In the genomic region with DNA sequence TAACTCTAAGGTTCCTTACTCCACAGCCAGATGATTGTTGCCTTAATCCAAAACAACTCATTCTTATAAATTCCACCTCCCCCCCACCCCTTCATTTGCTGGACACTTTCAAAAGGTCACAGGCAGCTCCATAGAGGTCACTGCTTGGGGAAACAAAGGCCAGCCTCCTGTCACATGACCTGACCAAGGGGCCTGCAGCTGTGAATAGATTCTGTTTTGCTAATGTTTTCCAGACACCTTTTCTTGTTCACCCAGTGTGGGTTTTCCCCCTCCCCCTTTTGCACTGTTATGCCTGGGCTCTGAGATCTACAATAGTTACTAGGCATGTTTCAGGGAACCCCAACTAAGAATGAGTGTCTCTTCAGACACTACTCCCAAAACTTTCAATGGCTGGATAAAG, we compare ENCODE assay signal across 26 mouse cellular contexts. TPM values are rescaled to one million over a fixed set of nuclear protein-coding genes. Genes with fewer than 3 reads are reported as not detected.
A peak's percentile ranks its signal among the peaks of the same experiment; 100 is the strongest.
DNase-seq lines count a peak whose midpoint lies in the region; ATAC-seq lines count a peak whose summit lies in the region.
"Had no signal": no experiment of that assay in that cellular context is flagged by ENCODE, and none has a peak within 500 bp of the region (broad histone marks: within the 10 kb centered on the region; RNA-seq: fewer than 3 reads in every experiment).

No protein-coding gene starts in this region.

- no peaks in the 10 kb centered on the region for H3K27me3 ChIP-seq in embryonic facial prominence, embryonic 10.5 days (replicated peaks; ENCODE audit: low read depth, poor library complexity, severe bottlenecking)
- H3K27me3 ChIP-seq: embryonic facial prominence, embryonic 15.5 days; hindbrain, embryonic 13.5 days; limb, embryonic 13.5 days; lung, embryonic 15.5 days; midbrain, embryonic 12.5 days; neural tube, embryonic 13.5 days; Patski had no signal

- peaks cover 49% of the 10 kb centered on the region for H3K4me1 ChIP-seq in embryonic facial prominence, embryonic 10.5 days
- H3K4me1 ChIP-seq: embryonic facial prominence, embryonic 15.5 days had no signal

- intact Hi-C loops in gastrocnemius, postnatal 14 days (cut with DNase I; ENCODE audit: low total_unique reads) = no loop called here

- H3K27ac ChIP-seq in embryonic facial prominence, embryonic 10.5 days (replicated peaks) = no peak overlapping the region
- H3K27ac ChIP-seq: embryonic facial prominence, embryonic 15.5 days; forebrain, embryonic 13.5 days; lung, embryonic 15.5 days; midbrain, embryonic 12.5 days; neural tube, embryonic 13.5 days had no signal

- ATAC-seq in CD4-positive, CD25-positive, alpha-beta regulatory T cell, adult 4 months = peak; percentile 56
- ATAC-seq: forebrain, embryonic 13.5 days; Patski had no signal

- peak; percentile 40 for DNase-seq in embryo, embryonic 11 days
- no peak for DNase-seq in embryo, embryonic 10 days (ENCODE audit: low spot score)
- peak; percentile 54 for DNase-seq in ES-CJ7 (ENCODE audit: low read depth, low spot score)
- DNase-seq in embryonic facial prominence, embryonic 10.5 days (ENCODE audit: low spot score) = peak; percentile 43
- DNase-seq in gastrocnemius, postnatal 14 days = no peak
- DNase-seq in spleen, postnatal 36 days (ENCODE audit: low spot score in 2 of 2) = no peak
- no peak for DNase-seq in gastrocnemius, postnatal 25 days
- DNase-seq: adrenal gland, adult 8-10 months; cerebellum, adult 8-10 months; cerebellum, postnatal 25 days; gastrocnemius, postnatal 36 days; heart, adult 18-20 months; heart, postnatal 36 days; kidney, adult 2 months; kidney, postnatal 10 days; lung, postnatal 36 days; right cerebral cortex, postnatal 4 days had no signal

- no peaks in the 10 kb centered on the region for H3K9me3 ChIP-seq in embryonic facial prominence, embryonic 10.5 days
- H3K9me3 ChIP-seq: embryonic facial prominence, embryonic 15.5 days; forebrain, embryonic 13.5 days; hindbrain, embryonic 13.5 days; limb, embryonic 13.5 days; lung, embryonic 15.5 days; midbrain, embryonic 12.5 days; neural tube, embryonic 13.5 days had no signal

- peaks cover 100% of the 10 kb centered on the region for H3K36me3 ChIP-seq in embryonic facial prominence, embryonic 10.5 days (replicated peaks)

- no peak overlapping the region for H3K4me3 ChIP-seq in embryonic facial prominence, embryonic 10.5 days
- H3K4me3 ChIP-seq: embryonic facial prominence, embryonic 15.5 days; forebrain, embryonic 13.5 days; hindbrain, embryonic 13.5 days; limb, embryonic 13.5 days; lung, embryonic 15.5 days; midbrain, embryonic 12.5 days; neural tube, embryonic 13.5 days had no signal

RNA-seq across cellular contexts. Expression of a gene that starts 31.9 kb away (rescaled TPM):
- 10 to 100 TPM; 13.6 to 15.9 TPM for polyA plus RNA-seq in CD4-positive, CD25-positive, alpha-beta regulatory T cell, adult 4 months (2017; shearing (Covaris generic))
- polyA plus RNA-seq in embryonic facial prominence, embryonic 10.5 days (2016; fragmentation: Nextera tagmentation; extraction: Ambion mirVana) = 33.0 and 33.5 TPM in 2 replicates
- total RNA-seq in gastrocnemius, postnatal 14 days (2021) = 10 to 100 TPM; 10.3 to 15.2 TPM
- total RNA-seq in gastrocnemius, postnatal 25 days (2021) = 10 to 100 TPM in 1 of 2 experiments, 1 to 10 TPM in 1; 9.9 to 11.2 TPM

RNA-seq across cellular contexts. Expression of a gene that starts 44.4 kb away (rescaled TPM):
- polyA plus RNA-seq in CD4-positive, CD25-positive, alpha-beta regulatory T cell, adult 4 months (2017; shearing (Covaris generic)) = 10 to 100 TPM; 21.9 to 23.4 TPM
- polyA plus RNA-seq in embryonic facial prominence, embryonic 10.5 days (2016; fragmentation: Nextera tagmentation; extraction: Ambion mirVana) = 22.9 and 25.3 TPM in 2 replicates
- 1 to 10 TPM; 3.3 to 3.7 TPM for total RNA-seq in gastrocnemius, postnatal 14 days (2021)
- 1 to 10 TPM; 2.0 to 2.3 TPM for total RNA-seq in gastrocnemius, postnatal 25 days (2021)

Comparison
In these comparisons a context has a peak if more than half of its experiments do, and no peak if none do; other contexts are left out.
1. DNase-seq: peak in embryo, embryonic 11 days (single experiment), ES-CJ7 (single experiment) and embryonic facial prominence, embryonic 10.5 days (single experiment); none in embryo, embryonic 10 days (single experiment), gastrocnemius, postnatal 14 days (single experiment), spleen, postnatal 36 days (0 of 2) and gastrocnemius, postnatal 25 days (single experiment).